Mouse (Mus musculus): ENCODE data around the gene Npff. TPM values are rescaled to one million over a fixed set of nuclear protein-coding genes. Genes with fewer than 3 reads are reported as not detected.

The Npff gene
- 16.7 TPM for total RNA-seq (2023)

GRCm38 (mm10) chr15:102524892-102525485, at the start of gene Npff:
TSS of gene Npff (minus strand) at chr15:102524942.

GRCm38 (mm10) chr15:102517976-102518858, 6.5 kb downstream of the Npff start, which contains the start of gene Tarbp2:
TSS of gene Tarbp2 (plus strand) at chr15:102518192.

GRCm38 (mm10) chr15:102516728-102517404, 7.9 kb downstream of the Npff start, which contains the start of gene Map3k12:
TSS of gene Map3k12 (minus strand) at chr15:102517064.

GRCm38 (mm10) chr15:102503447-102503846, 21.3 kb downstream of the Npff start, which contains the start of gene Gm10337:
TSS of gene Gm10337 (plus strand) at chr15:102503722.

Other genes with a start within 250 kb of the Npff start
- 27.1 TPM for gene Mfsd5, start 245.5 kb downstream of the Npff start, total RNA-seq (2023)
- 2.3 TPM for gene Espl1, start 228.7 kb downstream of the Npff start, total RNA-seq (2023)
- gene Pfdn5, start 198.8 kb downstream of the Npff start, total RNA-seq (2023), result 504 TPM
- gene Myg1, start 193.2 kb downstream of the Npff start, total RNA-seq (2023), result 63.5 TPM
- 59.4 TPM for gene Aaas, start 174.2 kb downstream of the Npff start, total RNA-seq (2023)
- not detected for gene Sp7, start 157.8 kb downstream of the Npff start, total RNA-seq (2023)
- gene Sp1, start 118.8 kb downstream of the Npff start, total RNA-seq (2023), result 147 TPM
- gene Amhr2, start 79.6 kb downstream of the Npff start, total RNA-seq (2023), result 0.34 TPM
- gene Prr13, start 65.9 kb downstream of the Npff start, total RNA-seq (2023), result 36.6 TPM
- 793 TPM for gene Pcbp2, start 54.4 kb downstream of the Npff start, total RNA-seq (2023)
- gene Gm10337, start 21.2 kb downstream of the Npff start, total RNA-seq (2023), result 32.0 TPM
- gene Map3k12, start 7.9 kb downstream of the Npff start, total RNA-seq (2023), result 5.2 TPM
- gene Tarbp2, start 6.8 kb downstream of the Npff start, total RNA-seq (2023), result 54.4 TPM
- gene Gm28047, start 100.1 kb upstream of the Npff start, total RNA-seq (2023), result 1.7 TPM
- gene Atf7, start 100.5 kb upstream of the Npff start, total RNA-seq (2023), result 114 TPM
- gene Atp5g2, start 147.4 kb upstream of the Npff start, total RNA-seq (2023), result 8.5 TPM
- gene Calcoco1, start 197.2 kb upstream of the Npff start, total RNA-seq (2023), result 50.7 TPM

Measured in CD8-positive naive resting alpha-beta T cell, adult 57 days (primary cell).